Comparison of ENCODE assay signal across 8 mouse cellular contexts in the genomic region with DNA sequence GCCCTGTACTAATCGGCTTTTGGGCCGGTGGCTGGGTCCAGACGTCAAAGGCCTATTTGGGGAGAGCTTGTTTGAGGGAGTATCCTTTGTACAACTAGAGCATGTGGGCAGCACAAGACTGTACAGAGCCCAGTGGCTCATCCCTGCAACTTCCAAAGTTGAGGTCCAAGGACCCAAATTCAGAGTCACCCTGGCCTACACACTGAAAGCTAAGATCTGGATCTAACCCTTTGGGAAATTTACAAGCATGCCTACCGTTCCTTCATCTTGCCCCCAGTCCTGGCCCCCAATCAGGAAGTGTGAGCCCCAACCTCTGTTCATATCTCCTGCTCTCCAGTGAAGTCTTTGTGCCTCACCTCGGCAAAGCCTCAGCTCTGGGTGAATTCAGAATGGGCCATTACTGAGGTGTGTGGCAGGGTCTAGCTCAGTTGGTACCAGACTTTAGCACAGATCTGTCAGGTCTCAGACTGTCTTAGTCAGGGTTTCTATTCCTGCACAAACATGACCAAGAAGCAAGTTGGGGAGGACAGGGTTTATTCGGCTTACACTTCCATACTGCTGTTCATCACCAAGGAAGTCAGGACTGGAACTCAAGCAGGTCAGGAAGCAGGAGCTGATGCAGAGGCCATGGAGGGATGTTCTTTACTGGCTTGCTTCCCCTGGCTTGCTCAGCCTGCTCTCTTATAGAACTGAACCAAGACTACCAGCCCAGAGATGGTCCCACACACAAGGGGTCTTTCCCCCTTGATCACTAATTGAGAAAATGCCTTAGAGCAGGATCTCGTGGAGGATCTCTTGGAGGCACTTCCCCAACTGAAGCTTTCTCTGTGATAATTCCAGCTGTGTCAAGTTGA. TPM values are rescaled to one million over a fixed set of nuclear protein-coding genes. Genes with fewer than 3 reads are reported as not detected.
DNase-seq lines count a peak whose midpoint lies in the region; ATAC-seq and TF ChIP-seq lines count a peak whose summit lies in the region.
"Not testable (repeated sequence)": the region's sequence is repeated elsewhere in the genome, so short reads cannot be mapped to it uniquely, and the experiment has no call there.

No protein-coding gene starts in this region.

- H3K36me3 ChIP-seq in ES-Bruce4 (ENCODE audit: control insufficient read depth, insufficient read depth, low read length, poor library complexity, severe bottlenecking) = peaks cover 36% of the 10 kb centered on the region
- H3K36me3 ChIP-seq in forebrain, embryonic 13.5 days (ENCODE audit: poor library complexity, severe bottlenecking) = peaks cover 44% of the 10 kb centered on the region
- peaks cover 42% of the 10 kb centered on the region for H3K36me3 ChIP-seq in kidney, embryonic 14.5 days (ENCODE audit: control insufficient read depth, insufficient read depth, low read length)
- H3K36me3 ChIP-seq in liver, embryonic 11.5 days (ENCODE audit: control insufficient read depth, insufficient read depth, low read length) = peaks cover 31% of the 10 kb centered on the region
- H3K36me3 ChIP-seq in midbrain, embryonic 14.5 days (ENCODE audit: control insufficient read depth, insufficient read depth, low read length) = peaks cover 47% of the 10 kb centered on the region
- H3K36me3 ChIP-seq in stomach, embryonic 14.5 days (ENCODE audit: control insufficient read depth, insufficient read depth, low read length) = peaks cover 43% of the 10 kb centered on the region

- not testable (repeated sequence) for H3K27me3 ChIP-seq in ES-Bruce4 (ENCODE audit: control insufficient read depth, insufficient read depth, low read length, poor library complexity, severe bottlenecking); forebrain, embryonic 13.5 days; kidney, embryonic 14.5 days (ENCODE audit: control insufficient read depth, insufficient read depth, low read length); liver, embryonic 11.5 days (replicated peaks; ENCODE audit: control insufficient read depth, insufficient read depth, low read length); midbrain, embryonic 14.5 days (ENCODE audit: control insufficient read depth, insufficient read depth, low read length); stomach, embryonic 14.5 days (ENCODE audit: control insufficient read depth, insufficient read depth, low read length)

- TF ChIP-seq CTCF in ES-Bruce4 (IDR thresholded peaks at IDR 0.05; ENCODE audit: low read depth, low read length) = not testable (repeated sequence)

- ATAC-seq in forebrain, embryonic 13.5 days = peak; percentile 39
- peak; percentile 48 for ATAC-seq in kidney, embryonic 14.5 days (ENCODE audit: low FRiP score, low TSS enrichment)
- peak; percentile 42 for ATAC-seq in liver, embryonic 11.5 days (replicated peaks; ENCODE audit: low FRiP score)
- peak; percentile 44 for ATAC-seq in midbrain, embryonic 14.5 days (ENCODE audit: low FRiP score, low TSS enrichment)
- ATAC-seq in stomach, embryonic 14.5 days (ENCODE audit: insufficient number of reproducible peaks, insufficient read depth, low FRiP score, low read depth) = peak; percentile 34; the same call in 1 of the 2 replicates

- H3K9ac ChIP-seq in ES-Bruce4 (ENCODE audit: low read depth, poor library complexity, severe bottlenecking); forebrain, embryonic 13.5 days; kidney, embryonic 14.5 days (ENCODE audit: low read depth, low read length); liver, embryonic 11.5 days (ENCODE audit: low read depth, low read length); stomach, embryonic 14.5 days (replicated peaks; ENCODE audit: low read depth, low read length): not testable (repeated sequence)
- peak overlapping the region; percentile 7; the same call in 1 of the 2 replicates for H3K9ac ChIP-seq in midbrain, embryonic 14.5 days (replicated peaks; ENCODE audit: low read length)

- peak; percentile 31 for DNase-seq in cerebellum, adult 9-11 months
- DNase-seq in heart, postnatal 10 days = peak; percentile 43 to 58
- DNase-seq in liver, embryonic 11.5 days (ENCODE audit: low spot score) = not testable (repeated sequence)
- DNase-seq in midbrain, embryonic 14.5 days = peak; percentile 21

- not testable (repeated sequence) for H3K9me3 ChIP-seq in ES-Bruce4 (replicated peaks; ENCODE audit: control insufficient read depth, insufficient read depth, low read length, poor library complexity, severe bottlenecking); forebrain, embryonic 13.5 days (replicated peaks); kidney, embryonic 14.5 days (ENCODE audit: control insufficient read depth, low read length); liver, embryonic 11.5 days (ENCODE audit: control insufficient read depth, low read length); midbrain, embryonic 14.5 days (ENCODE audit: control insufficient read depth, low read length); stomach, embryonic 14.5 days (ENCODE audit: control insufficient read depth, low read depth, low read length)

- H3K4me2 ChIP-seq in forebrain, embryonic 13.5 days = 0 out of 2 replicates have a peak overlapping the region, but pooled peaks have one; percentile 3
- not testable (repeated sequence) for H3K4me2 ChIP-seq in kidney, embryonic 14.5 days (replicated peaks; ENCODE audit: low read depth, low read length); liver, embryonic 11.5 days; stomach, embryonic 14.5 days (replicated peaks; ENCODE audit: low read depth, low read length)
- peak overlapping the region; percentile 93 for H3K4me2 ChIP-seq in midbrain, embryonic 14.5 days (ENCODE audit: low read length)

- intact Hi-C loops in heart, postnatal 10 days (cut with DNase I) = loop anchor here (1.0 kb wide), 2 partner anchors 56 to 84 kb away; no protein-coding TSS in a partner anchor

- not testable (repeated sequence) for TF ChIP-seq POLR2A in ES-Bruce4 (IDR thresholded peaks at IDR 0.05; ENCODE audit: insufficient read depth, low read length)

- peak overlapping the region; percentile 91 for H3K27ac ChIP-seq in ES-Bruce4 (ENCODE audit: insufficient read depth, low read length)
- H3K27ac ChIP-seq in forebrain, embryonic 13.5 days = peak overlapping the region; percentile 69
- peak overlapping the region; percentile 47 for H3K27ac ChIP-seq in kidney, embryonic 14.5 days (ENCODE audit: low read depth, low read length)
- peak overlapping the region; percentile 47 for H3K27ac ChIP-seq in liver, embryonic 11.5 days (ENCODE audit: low read depth, low read length)
- 0 out of 2 replicates have a peak overlapping the region, but pooled peaks have one; percentile 6 for H3K27ac ChIP-seq in midbrain, embryonic 14.5 days (replicated peaks; ENCODE audit: low read depth, low read length)
- H3K27ac ChIP-seq in stomach, embryonic 14.5 days (ENCODE audit: low read length) = peak overlapping the region; percentile 17; the same call in 1 of the 2 replicates

- WGBS in forebrain, embryonic 13.5 days = 40% methylated on average over 7 of the region's 7 CpGs
- 25% methylated on average over 7 of the region's 7 CpGs for WGBS in kidney, embryonic 14.5 days
- 32% methylated on average over 7 of the region's 7 CpGs for WGBS in liver, embryonic 11.5 days
- 32% methylated on average over 7 of the region's 7 CpGs for WGBS in midbrain, embryonic 14.5 days
- WGBS in stomach, embryonic 14.5 days = 27% methylated on average over 7 of the region's 7 CpGs

- H3K4me3 ChIP-seq in ES-Bruce4 (ENCODE audit: low read depth, low read length); forebrain, embryonic 13.5 days; kidney, embryonic 14.5 days (ENCODE audit: low read length); liver, embryonic 11.5 days (ENCODE audit: low read depth, low read length); midbrain, embryonic 14.5 days (replicated peaks; ENCODE audit: low read depth, low read length); stomach, embryonic 14.5 days (ENCODE audit: low read depth, low read length): not testable (repeated sequence)

- H3K4me1 ChIP-seq in ES-Bruce4 (ENCODE audit: control insufficient read depth, insufficient read depth, low read length) = not testable (repeated sequence)
- H3K4me1 ChIP-seq in forebrain, embryonic 13.5 days = peaks cover 42% of the 10 kb centered on the region
- H3K4me1 ChIP-seq in kidney, embryonic 14.5 days (ENCODE audit: control insufficient read depth, insufficient read depth, low read length) = peaks cover 12% of the 10 kb centered on the region; the same call in 1 of the 2 replicates
- H3K4me1 ChIP-seq in liver, embryonic 11.5 days (replicated peaks; ENCODE audit: control insufficient read depth, insufficient read depth, low read length) = peaks cover 35% of the 10 kb centered on the region
- H3K4me1 ChIP-seq in midbrain, embryonic 14.5 days (ENCODE audit: control insufficient read depth, insufficient read depth, low read length) = peaks cover 25% of the 10 kb centered on the region
- H3K4me1 ChIP-seq in stomach, embryonic 14.5 days (ENCODE audit: control insufficient read depth, insufficient read depth, low read length) = peaks cover 17% of the 10 kb centered on the region

- not testable (repeated sequence) for TF ChIP-seq EP300 in ES-Bruce4 (IDR thresholded peaks at IDR 0.05; ENCODE audit: insufficient read depth, low read depth, low read length)

RNA-seq across cellular contexts. Expression of gene Scyl1, which starts 22.9 kb away (rescaled TPM):
- polyA plus RNA-seq in ES-Bruce4 (2011; ENCODE audit: insufficient read depth, insufficient read length, low read depth, missing spikeins) = 37.1 and 42.8 TPM in 2 replicates
- polyA plus RNA-seq in forebrain, embryonic 13.5 days (2015; fragmentation: Nextera tagmentation; extraction: Ambion mirVana) = 56.4 and 62.6 TPM in 2 replicates
- total RNA-seq in heart, postnatal 10 days (2021) = 10 to 100 TPM; 63.4 to 65.7 TPM
- 54.7 and 73.5 TPM in 2 replicates for polyA plus RNA-seq in kidney, embryonic 14.5 days (2014; fragmentation: Nextera tagmentation; extraction: Ambion mirVana)
- 57.1 and 58.6 TPM in 2 replicates for polyA plus RNA-seq in liver, embryonic 11.5 days (2014; fragmentation: Nextera tagmentation; extraction: Ambion mirVana)
- 73.5 and 78.2 TPM in 2 replicates for polyA plus RNA-seq in midbrain, embryonic 14.5 days (2014; fragmentation: Nextera tagmentation; extraction: Ambion mirVana)
- 67.6 and 72.1 TPM in 2 replicates for polyA plus RNA-seq in stomach, embryonic 14.5 days (2014; fragmentation: Nextera tagmentation; extraction: Ambion mirVana)

RNA-seq across cellular contexts. Expression of gene Ltbp3, which starts 53.4 kb away (rescaled TPM):
- 5.9 and 8.2 TPM in 2 replicates for polyA plus RNA-seq in ES-Bruce4 (2011; ENCODE audit: insufficient read depth, insufficient read length, low read depth, missing spikeins)
- 8.3 and 13.1 TPM in 2 replicates for polyA plus RNA-seq in forebrain, embryonic 13.5 days (2015; fragmentation: Nextera tagmentation; extraction: Ambion mirVana)
- total RNA-seq in heart, postnatal 10 days (2021) = 10 to 100 TPM; 77.0 to 79.2 TPM
- polyA plus RNA-seq in kidney, embryonic 14.5 days (2014; fragmentation: Nextera tagmentation; extraction: Ambion mirVana) = 14.9 and 27.1 TPM in 2 replicates
- 4.1 and 4.6 TPM in 2 replicates for polyA plus RNA-seq in liver, embryonic 11.5 days (2014; fragmentation: Nextera tagmentation; extraction: Ambion mirVana)
- polyA plus RNA-seq in midbrain, embryonic 14.5 days (2014; fragmentation: Nextera tagmentation; extraction: Ambion mirVana) = 10.1 and 10.5 TPM in 2 replicates
- 33.8 and 35.2 TPM in 2 replicates for polyA plus RNA-seq in stomach, embryonic 14.5 days (2014; fragmentation: Nextera tagmentation; extraction: Ambion mirVana)

Comparison
In these comparisons a context has a peak if more than half of its experiments do, and no peak if none do; other contexts are left out.
1. H3K27ac ChIP-seq: peak in every context shown above with its lines; median percentile 91 in ES-Bruce4; 69 in forebrain, embryonic 13.5 days; 47 in kidney, embryonic 14.5 days; 47 in liver, embryonic 11.5 days; 17 in stomach, embryonic 14.5 days; 6 in midbrain, embryonic 14.5 days.